Mouse (Mus musculus) embryo, embryonic 11 days (tissue): ENCODE measurements around the gene Tnfrsf1b.
"Not testable (repeated sequence)": the region's sequence is repeated elsewhere in the genome, so short reads cannot be mapped to it uniquely, and the experiment has no call there.

Source experiments
- DNase-seq: peaks from one replicate; pipeline ENCODE4 v3.0.0-alpha.2; 2015

The Tnfrsf1b gene

DNA sequence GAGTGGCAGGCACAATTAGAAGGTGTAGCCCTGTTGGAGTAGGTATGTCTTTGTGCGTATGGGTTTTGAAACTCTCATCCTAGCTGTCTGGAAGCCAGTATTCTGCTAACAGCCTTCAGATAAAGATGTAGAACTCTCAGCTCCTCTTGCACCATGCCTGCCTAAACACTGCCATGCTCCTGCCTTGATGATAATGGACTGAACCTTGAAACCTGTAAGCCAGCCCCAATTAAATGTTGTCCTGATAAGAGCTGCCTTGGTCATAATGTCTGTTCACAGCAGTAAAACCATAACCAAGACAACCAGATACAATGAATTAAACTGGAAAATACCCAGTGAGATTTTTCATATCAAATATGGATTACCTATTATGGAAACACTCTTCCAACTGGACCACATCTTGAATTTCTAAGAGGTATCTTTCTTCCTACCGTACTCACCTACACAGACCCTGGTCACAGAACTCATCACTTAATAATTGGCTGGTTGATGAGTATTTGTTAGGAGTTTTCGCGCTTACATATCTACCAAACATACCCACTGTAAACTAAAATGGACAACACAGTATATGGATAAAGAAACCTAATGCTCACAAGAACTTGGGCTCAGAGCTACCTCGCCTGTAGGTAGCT, 67.6 kb downstream of the Tnfrsf1b start:
- DNase-seq, result no peak

DNA sequence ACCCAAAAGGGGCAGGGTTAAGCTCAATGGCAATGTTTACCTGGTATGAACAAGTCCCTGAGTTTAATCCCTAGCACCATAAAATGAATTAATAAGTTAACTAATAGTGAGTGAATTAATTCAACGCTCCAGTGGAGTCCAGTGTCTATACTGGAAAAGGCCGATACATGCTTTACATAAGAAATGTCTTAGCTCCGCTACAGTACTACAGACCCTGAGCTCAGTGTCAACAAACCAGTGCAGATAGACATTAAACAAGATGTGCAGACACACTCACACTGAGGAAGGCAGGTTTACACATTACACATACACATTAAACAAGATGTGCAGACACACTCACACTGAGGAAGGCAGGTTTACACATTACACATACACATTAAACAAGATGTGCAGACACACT, 81.1 kb downstream of the Tnfrsf1b start:
- DNase-seq, result not testable (repeated sequence)

DNA sequence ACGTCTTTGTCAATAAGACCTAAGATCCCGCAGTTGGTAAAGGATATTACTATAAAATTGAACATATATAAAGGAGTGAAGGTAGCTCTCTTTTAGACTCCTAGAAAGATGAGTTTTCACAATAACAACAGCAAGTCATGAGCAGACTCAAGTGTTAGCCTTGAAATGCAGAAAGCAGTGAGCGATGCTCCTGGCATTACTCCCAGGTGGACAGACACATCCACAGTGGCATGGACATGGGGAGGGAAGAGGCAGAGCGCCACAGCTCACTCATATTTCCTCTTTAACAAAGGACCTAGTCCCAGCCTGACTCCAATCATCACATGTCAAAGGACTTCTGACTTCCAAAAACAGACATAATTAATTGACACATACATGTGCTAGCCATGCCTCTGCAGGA, 82.6 kb downstream of the Tnfrsf1b start:
- DNase-seq, result no peak
